25 mouse cellular contexts compared by ENCODE assay signal in genomic region chr2:114259539-114259938, GRCm38 (mm10). TPM values are rescaled to one million over a fixed set of nuclear protein-coding genes. Genes with fewer than 3 reads are reported as not detected.
DNase-seq lines count a peak whose midpoint lies in the region; ATAC-seq and TF ChIP-seq lines count a peak whose summit lies in the region.
"Had no signal": no experiment of that assay in that cellular context is flagged by ENCODE, and none has a peak within 500 bp of the region (broad histone marks: within the 10 kb centered on the region; RNA-seq: fewer than 3 reads in every experiment).

No protein-coding gene starts in this region.

- no peak for DNase-seq in left cerebral cortex, adult 2 months (ENCODE audit: extremely low spot score in 1 of 2, low spot score in 2 of 2)
- DNase-seq in left cerebral cortex, postnatal 4 days: no peak
- peak; percentile 11 to 21 for DNase-seq in right cerebral cortex, postnatal 36 days (ENCODE audit: low spot score in 2 of 2)
- no peak for DNase-seq in right cerebral cortex, postnatal 14 days
- no peak for DNase-seq in CH12.LX (ENCODE audit: extremely low read depth)
- DNase-seq in thymus, postnatal 25 days: no peak
- DNase-seq: adrenal gland, adult 2 months; adrenal gland, postnatal 10 days; adrenal gland, postnatal 25 days; B cell, adult 2 months; cerebellum, adult 11-12 months; cerebellum, adult 2 months; cerebellum, adult 9-10 months; cerebellum, postnatal 10 days; cerebellum, postnatal 25 days; embryo, embryonic 11 days; forebrain, postnatal 0 days had no signal

- no peaks in the 10 kb centered on the region for H3K36me3 ChIP-seq in CH12.LX (replicated peaks in 1 of 2; ENCODE audit: control insufficient read depth in 1 of 2, insufficient read depth in 1 of 2, low read length in 1 of 2)
- H3K36me3 ChIP-seq: embryonic facial prominence, embryonic 13.5 days; embryonic facial prominence, embryonic 15.5 days; forebrain, embryonic 15.5 days had no signal

- peak overlapping the region; percentile 53; the same call in 1 of the 2 replicates for H3K27ac ChIP-seq in left cerebral cortex, adult 2 months
- no peak overlapping the region for H3K27ac ChIP-seq in CH12.LX (ENCODE audit: insufficient read depth, low read depth)
- H3K27ac ChIP-seq in cortical plate, adult 2 months (ENCODE audit: insufficient read depth, low read length): 0 out of 2 replicates have a peak overlapping the region, but pooled peaks have one; percentile 50
- H3K27ac ChIP-seq: embryonic facial prominence, embryonic 13.5 days; embryonic facial prominence, embryonic 15.5 days; forebrain, embryonic 13.5 days; forebrain, embryonic 15.5 days had no signal

- TF ChIP-seq EP300 in CH12.LX (IDR thresholded peaks at IDR 0.05; ENCODE audit: low read length): no peak

- no peak overlapping the region for H3K9ac ChIP-seq in CH12.LX (ENCODE audit: insufficient read depth, low read depth)
- H3K9ac ChIP-seq: embryonic facial prominence, embryonic 15.5 days; forebrain, embryonic 13.5 days; forebrain, embryonic 15.5 days; forebrain, postnatal 0 days had no signal

- TF ChIP-seq POLR2A in CH12.LX (IDR thresholded peaks at IDR 0.05; ENCODE audit: low read depth, low read length): no peak
- no peak for TF ChIP-seq POLR2A in cortical plate, adult 2 months (IDR thresholded peaks at IDR 0.05; ENCODE audit: extremely low read depth, insufficient read depth, low read length)

- intact Hi-C loops in left cerebral cortex, adult 2 months (cut with DNase I): no loop called here
- intact Hi-C loops in left cerebral cortex, postnatal 4 days (cut with DNase I): no loop called here

- no peak for TF ChIP-seq RAD21 in CH12.LX (IDR thresholded peaks at IDR 0.05; ENCODE audit: low read depth, low read length)

- no peak overlapping the region for H3K4me3 ChIP-seq in left cerebral cortex, adult 2 months
- H3K4me3 ChIP-seq in CH12.LX (replicated peaks in 1 of 3; ENCODE audit: low read depth in 2 of 3, low read length in 2 of 3, poor library complexity in 1 of 3): no peak overlapping the region
- H3K4me3 ChIP-seq in cortical plate, adult 2 months (ENCODE audit: insufficient read depth, low read length): no peak overlapping the region
- H3K4me3 ChIP-seq: embryonic facial prominence, embryonic 13.5 days; embryonic facial prominence, embryonic 15.5 days; erythroblast, embryonic 14.5 days; forebrain, embryonic 13.5 days; forebrain, embryonic 15.5 days had no signal

- no peaks in the 10 kb centered on the region for H3K27me3 ChIP-seq in CH12.LX (replicated peaks)
- H3K27me3 ChIP-seq: embryonic facial prominence, embryonic 15.5 days; forebrain, embryonic 15.5 days had no signal

- dilution Hi-C loops in CH12.LX (cut with MboI; ENCODE audit: extremely low pct_ligation_motif_present, extremely low pct_unique_long_range_greater_than_20kb, low sequenced_read_pairs): no loop called here

- H3K79me2 ChIP-seq in CH12.LX (replicated peaks; ENCODE audit: control insufficient read depth, extremely low read depth, insufficient read depth, poor library complexity, severe bottlenecking): no peaks in the 10 kb centered on the region

- H3K4me1 ChIP-seq in CH12.LX (ENCODE audit: control insufficient read depth in 1 of 2, insufficient read depth in 2 of 2): peaks cover 3 to 6% of the 10 kb centered on the region in 2 experiments; a peak in 3 of 4 replicates
- peaks cover 3% of the 10 kb centered on the region; the same call in 1 of the 2 replicates for H3K4me1 ChIP-seq in cortical plate, adult 2 months (ENCODE audit: control insufficient read depth, insufficient read depth, low read length)
- H3K4me1 ChIP-seq: embryonic facial prominence, embryonic 15.5 days had no signal

- in situ Hi-C loops in CH12.LX (cut with MboI; ENCODE audit: low pct_ligation_motif_present, low pct_unique_long_range_greater_than_20kb, low sequenced_read_pairs): no loop called here

- no peak for ATAC-seq in erythroid progenitor cell, adult 5-6 weeks (replicated peaks; ENCODE audit: low FRiP score, poor library complexity, severe bottlenecking)
- ATAC-seq: CD4-positive, CD25-positive, alpha-beta regulatory T cell, adult 4 months; forebrain, embryonic 13.5 days; forebrain, postnatal 0 days had no signal

- peak overlapping the region; percentile 29 for H3K4me2 ChIP-seq in CH12.LX (ENCODE audit: insufficient read depth, low read depth, poor library complexity, severe bottlenecking)
- H3K4me2 ChIP-seq: embryonic facial prominence, embryonic 13.5 days; embryonic facial prominence, embryonic 15.5 days; forebrain, embryonic 13.5 days; forebrain, embryonic 15.5 days had no signal

- no peaks in the 10 kb centered on the region for H3K9me3 ChIP-seq in CH12.LX (replicated peaks; ENCODE audit: low read length)
- H3K9me3 ChIP-seq: embryonic facial prominence, embryonic 13.5 days; embryonic facial prominence, embryonic 15.5 days; forebrain, embryonic 13.5 days; forebrain, embryonic 15.5 days had no signal

- TF ChIP-seq CTCF in left cerebral cortex, adult 2 months (IDR thresholded peaks at IDR 0.05): no peak
- no peak for TF ChIP-seq CTCF in CH12.LX (conservative IDR thresholded peaks at IDR 0.05 in 1 of 2, IDR thresholded peaks at IDR 0.05 in 1 of 2; ENCODE audit: low read depth in 2 of 2, low read length in 2 of 2)
- TF ChIP-seq CTCF in cortical plate, adult 2 months (IDR thresholded peaks at IDR 0.05; ENCODE audit: extremely low read depth, insufficient read depth, low read length): no peak

TF ChIP-seq in CH12.LX, 34 proteins besides CTCF, POLR2A, EP300 and RAD21:
- no peak for TF ChIP-seq POLR2AphosphoS2 (IDR thresholded peaks at IDR 0.05; ENCODE audit: low read depth, low read length)
- no peak for TF ChIP-seq SMC3 (IDR thresholded peaks at IDR 0.05; ENCODE audit: low read depth, low read length)
- TF ChIP-seq KAT2A (IDR thresholded peaks at IDR 0.05; ENCODE audit: insufficient replicate concordance, low read length): no peak
- no peak for TF ChIP-seq RCOR1 (conservative IDR thresholded peaks at IDR 0.05; ENCODE audit: low read depth, low read length)
TF ChIP-seq in CH12.LX: peak in this region for 0.

RNA-seq across cellular contexts. Expression of gene Zfp770, which starts 58.3 kb away (rescaled TPM):
- total RNA-seq in left cerebral cortex, adult 2 months (2021): 10 to 100 TPM; 22.1 to 22.3 TPM
- 10 to 100 TPM; 29.4 to 30.2 TPM for total RNA-seq in left cerebral cortex, postnatal 4 days (2021)
- total RNA-seq in CH12.LX (2012; rRNA removed) (4.6 and 5.4 TPM in 2 replicates), CH12.LX (2014; rRNA removed) (9.9 and 11.0 TPM in 2 replicates)
- polyA plus RNA-seq in CH12.LX (2012; ENCODE audit: insufficient read length, low read depth): 11.2 and 12.3 TPM in 2 replicates
- polyA plus RNA-seq in cortical plate, adult 2 months (2012; rRNA removed): 10.2 and 10.8 TPM in 2 replicates
- total RNA-seq in erythroid progenitor cell, adult 5-6 weeks (2015; ENCODE audit: low replicate concordance): 2.9 and 5.8 TPM in 2 replicates
- total RNA-seq in erythroid progenitor cell, adult 5-6 weeks (2017; ENCODE audit: low replicate concordance): 1.3 and 2.7 TPM in 2 replicates

Comparison
In these comparisons a context has a peak if more than half of its experiments do, and no peak if none do; other contexts are left out.
1. DNase-seq: peak in right cerebral cortex, postnatal 36 days (2 of 2); none in left cerebral cortex, adult 2 months (0 of 2), left cerebral cortex, postnatal 4 days (single experiment), right cerebral cortex, postnatal 14 days (single experiment), CH12.LX (single experiment) and thymus, postnatal 25 days (single experiment).